Mouse (Mus musculus): ENCODE results near the gene Kcnh8.

The Kcnh8 gene

GRCm38 (mm10) chr17:52873195-52873594 lies 270.7 kb downstream of the Kcnh8 start:
- no peak for DNase-seq

GRCm38 (mm10) chr17:52878964-52879363 lies 276.5 kb downstream of the Kcnh8 start:
- DNase-seq: no peak

- no peak for DNase-seq
These were observed 277.5 kb downstream of the Kcnh8 start for GRCm38 (mm10) chr17:52880051-52880450.

GRCm38 (mm10) chr17:52885210-52885609 lies 282.7 kb downstream of the Kcnh8 start:
- DNase-seq: no peak

DNA sequence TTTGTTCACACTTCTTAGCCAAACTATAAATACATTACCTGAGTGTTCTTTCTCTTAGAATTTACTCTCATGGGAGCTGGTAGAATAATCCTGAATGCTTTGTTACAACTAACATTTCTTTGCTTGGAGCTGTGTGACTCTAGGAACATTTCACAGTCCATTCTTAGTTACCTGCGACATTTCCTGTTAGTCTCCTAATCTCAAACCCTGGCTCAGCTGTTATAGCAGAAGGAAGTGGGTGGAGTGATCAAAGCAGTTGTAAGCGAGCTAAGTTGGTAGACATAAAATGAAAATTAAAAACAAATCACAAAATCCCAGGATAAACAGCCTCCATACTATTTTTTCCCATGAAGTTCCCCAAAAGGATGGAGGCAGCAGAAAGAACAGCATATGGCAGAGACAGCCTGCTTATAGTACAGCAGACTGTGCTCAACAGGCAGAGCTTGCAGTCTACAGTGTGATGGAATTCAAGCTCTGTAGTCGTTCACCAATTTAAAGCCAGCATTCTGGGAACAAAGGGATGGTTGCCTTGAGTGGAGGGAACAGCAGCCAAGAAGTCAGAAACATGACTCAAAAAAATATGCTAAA lies 318.1 kb downstream of the Kcnh8 start:
- no peak for DNase-seq

GRCm38 (mm10) chr17:52943966-52944365 lies 341.5 kb downstream of the Kcnh8 start:
- no peak for DNase-seq

DNA sequence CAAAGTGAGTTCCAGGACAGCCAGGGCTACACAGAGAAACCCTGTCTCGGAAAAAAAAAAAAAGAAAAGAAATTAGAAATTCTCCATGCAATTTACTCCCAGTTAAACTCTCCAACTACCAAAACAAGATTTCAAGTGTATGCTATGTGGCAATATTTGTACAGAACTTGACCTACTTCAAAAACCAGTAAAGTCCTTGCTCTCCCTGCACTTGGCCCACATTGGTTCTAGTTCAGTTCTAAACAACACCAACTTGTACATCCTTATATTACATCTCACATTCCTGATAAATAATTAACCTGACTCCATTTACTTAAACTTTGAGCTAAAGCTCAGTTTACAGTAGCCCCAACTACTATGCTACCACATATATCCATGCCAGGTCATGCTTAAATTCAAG lies 370.2 kb downstream of the Kcnh8 start:
- no peak for DNase-seq

DNA sequence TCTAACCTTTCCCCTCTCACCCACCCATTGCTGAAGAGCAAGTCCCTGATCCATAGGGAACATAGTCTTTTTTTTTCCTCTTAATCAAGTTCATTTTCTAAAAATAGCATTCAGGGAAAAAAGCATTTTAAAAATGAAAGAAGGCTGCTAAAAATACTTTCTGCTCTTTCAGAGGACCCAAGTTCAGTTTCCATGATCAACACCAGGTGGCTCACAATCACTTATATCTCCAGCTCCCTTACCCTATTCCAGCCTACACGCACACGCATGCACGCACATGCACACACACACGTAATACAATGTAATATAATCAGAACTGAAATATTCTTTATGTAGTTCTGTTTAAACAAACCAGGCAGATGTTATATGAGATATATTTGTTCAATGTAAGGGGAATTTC lies 378.4 kb downstream of the Kcnh8 start:
- DNase-seq: no peak
